Mouse (Mus musculus) heart, adult 9 months (tissue): ENCODE measurements at regions not wholly inside any gene's neighbourhood (a gene's known extent, or its start where the extent isn't known, plus 50 kb on each side); places are given as distances from the start of the nearest gene placed in this dataset.

Experiments used
- DNase-seq, 2 experiments: peaks; one replicate each; pipeline ENCODE4 v3.0.0; 2022; ENCODE audit warnings: low spot score in 2 of 2

DNA sequence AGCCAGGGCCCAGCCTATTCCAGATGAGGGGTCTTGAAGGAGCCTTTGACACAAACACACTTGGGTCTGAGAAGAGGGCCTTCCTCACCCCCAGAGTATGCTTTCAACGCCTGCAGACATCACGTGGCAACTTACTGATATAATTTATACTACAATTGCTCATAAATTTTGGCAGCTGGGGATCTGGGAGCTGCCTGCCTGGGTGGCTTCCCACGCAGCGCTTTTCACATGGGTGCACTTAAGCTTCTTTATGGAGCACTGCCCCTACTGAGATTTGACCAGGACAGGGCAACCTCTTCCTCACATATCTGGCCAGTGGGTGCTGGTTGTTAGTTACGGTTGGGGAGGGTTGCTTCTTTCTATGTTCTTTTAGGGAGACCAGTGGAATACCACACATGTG lies 61.6 kb downstream of the Spesp1 start:
- no peak for DNase-seq

DNA sequence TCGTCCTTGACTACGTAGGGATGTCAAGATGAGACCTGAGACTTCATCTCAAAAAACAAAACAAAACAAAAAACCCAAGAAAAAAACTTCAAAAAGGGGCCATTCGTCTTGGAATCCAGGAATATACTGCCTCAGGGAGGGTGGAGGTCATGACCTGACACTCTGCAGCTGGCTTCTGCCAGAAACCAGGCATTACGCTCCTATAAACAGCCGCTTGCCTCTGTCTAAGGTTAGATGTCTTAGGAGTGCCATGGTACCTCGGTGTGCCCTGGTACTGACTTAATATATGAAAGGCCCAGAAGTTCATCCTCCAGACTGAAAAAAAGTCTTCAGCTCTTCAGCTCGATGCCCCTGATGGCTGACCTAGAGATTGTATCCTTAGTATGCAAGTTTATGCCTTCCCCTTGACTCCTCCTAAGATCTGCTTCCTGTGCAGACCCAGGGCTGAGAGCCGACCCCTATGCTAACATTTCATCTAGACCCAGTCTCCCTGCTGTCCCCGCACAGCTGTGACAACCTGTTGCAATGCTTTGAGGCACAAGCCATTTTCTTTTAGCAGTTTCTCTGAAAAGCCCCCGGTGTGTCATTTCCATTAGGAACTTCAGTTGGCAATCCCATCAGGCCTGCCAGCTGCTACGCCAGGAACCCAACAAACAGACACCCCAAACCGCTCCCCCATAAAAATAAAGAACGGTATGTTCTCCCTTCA lies 66.7 kb downstream of the Spesp1 start:
- DNase-seq: no peak

DNA sequence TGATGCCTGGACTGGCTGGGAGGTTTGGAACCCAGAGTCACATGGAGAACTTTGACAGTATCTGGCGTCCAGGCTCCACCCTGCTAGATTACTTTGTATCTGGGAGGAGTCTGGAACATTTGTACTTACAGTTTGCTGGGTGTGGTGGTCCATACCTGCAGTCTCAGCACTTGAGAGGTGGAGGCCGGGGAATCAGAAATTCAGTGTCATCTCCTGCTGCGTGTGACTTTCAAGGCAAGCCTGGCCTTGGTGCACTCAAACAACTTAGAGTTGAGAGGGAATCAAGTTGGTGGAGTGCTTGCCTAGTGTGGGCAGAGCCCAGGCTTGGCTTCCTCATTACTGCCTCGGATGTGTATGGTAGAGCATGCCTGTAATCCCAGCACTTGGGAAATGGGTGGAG lies 67.5 kb downstream of the Spesp1 start:
- no peak for DNase-seq

DNA sequence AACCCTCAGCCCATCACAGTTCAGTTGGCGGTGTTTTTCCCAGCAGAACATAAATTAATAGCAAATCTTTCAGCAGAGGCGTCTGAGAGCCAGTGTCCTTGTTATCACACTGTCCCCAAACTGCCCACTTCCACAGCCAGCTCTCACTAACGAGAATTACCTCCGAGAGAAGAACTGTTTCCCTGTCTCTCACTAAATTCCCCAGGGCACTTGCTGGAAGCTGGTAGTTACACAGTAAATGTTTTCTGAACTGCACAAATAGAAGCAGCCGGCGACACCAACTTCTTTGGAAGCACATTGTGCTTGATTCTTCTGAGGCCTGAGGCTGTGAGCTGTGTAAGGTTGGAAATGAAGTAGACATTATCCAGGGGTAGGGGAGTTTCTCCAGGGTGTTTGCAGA lies 69.4 kb downstream of the Spesp1 start:
- DNase-seq: no peak

DNA sequence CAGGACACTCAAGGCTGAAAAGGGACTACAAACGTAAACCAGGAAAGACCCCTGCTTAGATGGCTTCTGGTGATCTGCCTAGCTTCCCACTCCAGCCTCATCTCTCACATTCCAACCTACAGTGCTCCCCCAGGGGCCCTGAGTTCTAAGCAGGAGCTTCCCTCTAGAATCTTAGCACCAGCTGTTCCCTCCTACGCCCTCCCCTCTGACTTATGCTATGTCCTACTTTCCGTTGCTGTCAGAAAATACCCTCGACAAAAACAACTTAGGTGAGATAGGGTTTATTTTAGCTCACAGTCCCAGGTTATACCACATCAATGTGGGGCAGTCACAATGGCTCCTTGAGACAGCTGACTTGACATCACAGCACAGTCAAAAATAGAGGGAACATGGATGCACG lies 71.2 kb downstream of the Spesp1 start:
- DNase-seq: no peak

DNA sequence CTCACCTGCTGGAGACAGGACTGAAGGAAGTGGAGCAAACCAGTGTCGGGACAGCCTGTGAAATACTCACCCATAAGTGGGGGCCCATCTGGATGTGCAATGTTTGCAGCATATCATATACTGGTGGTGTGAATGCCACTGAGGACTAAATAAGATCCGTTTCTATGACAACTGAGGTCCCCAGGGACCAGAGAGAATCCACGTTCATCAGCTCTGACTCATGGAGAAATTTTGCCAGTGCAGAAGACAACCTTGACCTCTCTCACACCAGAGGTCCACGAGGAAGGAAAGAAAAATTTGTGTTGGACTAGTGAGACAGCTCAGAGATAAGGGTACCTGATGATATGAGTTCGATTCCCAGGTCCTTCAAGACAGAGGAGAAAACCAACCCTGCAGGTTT lies 73.6 kb downstream of the Spesp1 start:
- peak in 1 of 2 experiments; percentile 7 for DNase-seq

DNA sequence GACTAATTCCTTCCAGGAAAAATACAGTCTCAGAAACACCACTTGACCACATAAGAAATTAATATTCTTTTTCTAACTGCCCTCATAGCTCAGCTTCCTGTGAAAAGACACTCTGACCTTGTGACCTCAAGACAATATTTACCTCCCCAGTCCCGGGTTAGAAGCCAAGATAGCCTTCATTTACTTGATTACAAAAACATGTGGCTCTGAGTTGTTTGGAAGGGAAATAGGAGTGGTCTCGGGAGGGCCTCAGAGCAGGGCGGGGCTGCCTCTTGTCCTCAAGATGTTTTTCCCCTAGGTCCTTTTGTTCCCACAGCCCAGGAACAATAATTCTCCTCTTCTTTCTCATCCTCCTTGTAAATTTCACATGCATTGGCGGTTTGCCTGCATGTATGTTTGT lies 76.7 kb downstream of the Spesp1 start:
- peak; percentile 63 to 84 for DNase-seq

DNA sequence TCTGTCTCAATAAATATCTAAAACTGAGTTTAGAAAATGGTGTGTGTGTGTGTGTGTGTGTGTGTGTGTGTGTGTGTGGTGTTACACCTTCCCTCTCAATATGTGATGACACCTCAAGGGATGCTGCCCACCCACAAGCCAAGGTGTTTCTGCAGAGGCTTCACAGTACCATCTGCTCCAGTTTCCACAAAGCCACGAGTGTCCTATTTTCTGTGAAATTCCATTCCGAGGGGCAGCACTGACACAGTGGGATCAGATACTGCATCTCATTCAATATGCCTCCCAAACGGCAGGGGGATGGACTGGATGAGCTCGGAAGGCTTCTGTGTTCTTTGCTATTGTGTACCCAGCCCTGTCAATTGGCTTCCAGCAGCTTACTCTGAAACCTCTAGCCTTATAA lies 78.5 kb downstream of the Spesp1 start:
- DNase-seq: no peak

DNA sequence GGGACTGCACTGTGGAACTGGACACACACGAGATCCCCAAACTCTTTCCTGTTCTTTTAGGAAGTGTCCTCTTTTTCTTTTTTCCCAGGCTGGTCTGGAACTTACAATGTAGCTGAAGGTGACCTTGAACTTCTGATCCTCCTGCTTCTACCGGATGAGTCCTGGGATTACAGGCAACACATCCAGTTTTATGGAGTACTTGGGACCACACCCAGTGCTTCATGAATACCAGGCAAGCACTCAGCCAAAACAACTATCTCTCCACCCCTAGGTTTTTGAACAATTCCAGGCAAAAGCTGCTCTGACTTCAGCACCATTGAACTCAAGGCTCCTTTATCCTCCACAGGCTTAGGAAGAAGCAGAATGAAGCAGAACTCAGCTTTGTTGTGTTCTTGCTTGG lies 79.7 kb downstream of the Spesp1 start:
- DNase-seq: no peak

DNA sequence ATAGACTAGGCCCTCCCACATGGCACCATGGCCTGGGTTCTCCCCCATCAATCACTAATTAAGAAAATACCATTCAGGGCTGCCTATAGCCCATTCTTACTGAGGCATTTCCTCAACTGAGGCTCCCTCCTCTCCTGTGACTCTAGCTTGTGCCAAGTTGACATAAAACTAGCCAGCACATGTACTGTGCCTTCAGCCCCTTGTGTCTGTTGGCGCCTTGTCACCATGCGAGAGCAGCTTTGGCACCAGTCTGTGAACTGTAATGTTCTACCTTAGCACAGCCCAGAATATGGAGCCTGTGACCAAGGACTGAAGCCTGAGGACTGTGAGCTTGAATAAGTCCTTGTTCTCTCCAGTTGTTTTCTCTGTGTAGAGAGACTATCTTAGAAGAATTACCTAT lies 75.0 kb upstream of the Glce start:
- DNase-seq: no peak

DNA sequence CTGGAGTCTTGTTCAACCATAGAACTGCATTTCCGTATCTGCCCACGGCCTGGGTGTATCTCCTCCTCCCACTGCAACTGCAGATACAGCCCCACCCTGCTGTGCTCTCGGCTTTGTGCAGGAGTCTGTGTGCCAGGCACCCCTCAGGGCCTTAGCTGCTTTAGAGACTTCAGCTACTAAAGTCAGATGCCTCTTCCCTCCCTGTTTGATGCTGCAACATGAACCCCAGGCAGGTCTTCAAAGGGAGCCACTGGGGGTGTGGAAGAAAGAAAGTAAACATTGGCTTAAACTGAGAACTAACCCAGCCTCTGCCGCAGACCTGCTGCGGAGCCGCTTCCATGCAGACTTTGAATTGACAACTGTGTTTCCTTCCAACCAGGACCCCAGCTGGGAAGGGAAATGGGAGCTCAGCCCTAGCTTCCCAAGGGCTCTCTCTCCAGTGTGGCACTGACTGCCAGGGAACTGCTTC lies 70.0 kb upstream of the Glce start:
- no peak for DNase-seq

DNA sequence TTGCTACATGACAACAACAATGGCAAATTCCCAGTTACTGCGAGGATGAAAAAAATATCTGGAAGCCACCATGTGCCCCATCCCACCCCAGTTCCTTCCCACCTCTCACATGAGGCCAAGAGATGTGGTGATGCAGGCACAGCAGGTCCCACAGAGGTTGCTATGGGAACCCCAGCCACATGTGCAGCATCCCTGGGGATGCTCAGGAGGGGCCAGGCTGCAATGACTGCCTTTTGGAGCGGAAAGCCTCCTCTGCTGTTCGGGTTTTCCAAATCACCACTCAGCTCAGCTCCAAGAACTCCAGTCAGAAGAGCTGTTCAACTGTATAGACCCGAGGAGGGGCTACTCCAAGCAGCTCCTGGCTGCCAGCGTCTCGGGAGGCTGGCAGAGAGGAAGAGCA lies 68.0 kb upstream of the Glce start:
- no peak for DNase-seq

DNA sequence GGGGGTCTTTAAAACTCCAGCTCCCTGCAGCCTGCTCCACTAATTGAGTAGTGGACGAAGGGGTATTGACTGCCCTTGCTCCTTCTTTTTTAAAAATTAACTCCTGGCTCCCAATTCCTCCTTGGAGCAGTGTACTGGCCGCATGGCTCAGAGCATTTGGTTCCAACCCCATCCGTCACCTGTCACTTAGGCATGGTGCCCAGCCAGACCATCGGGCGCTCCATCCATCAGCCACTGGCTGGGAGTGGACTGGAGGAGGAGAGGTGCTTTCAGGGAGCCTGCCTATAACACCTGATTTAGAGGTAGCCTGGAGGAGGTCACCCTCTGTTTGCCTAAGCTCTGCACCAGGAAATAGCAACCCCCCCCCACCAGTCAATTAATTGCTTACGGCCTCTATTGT lies 66.4 kb upstream of the Glce start:
- no peak for DNase-seq

DNA sequence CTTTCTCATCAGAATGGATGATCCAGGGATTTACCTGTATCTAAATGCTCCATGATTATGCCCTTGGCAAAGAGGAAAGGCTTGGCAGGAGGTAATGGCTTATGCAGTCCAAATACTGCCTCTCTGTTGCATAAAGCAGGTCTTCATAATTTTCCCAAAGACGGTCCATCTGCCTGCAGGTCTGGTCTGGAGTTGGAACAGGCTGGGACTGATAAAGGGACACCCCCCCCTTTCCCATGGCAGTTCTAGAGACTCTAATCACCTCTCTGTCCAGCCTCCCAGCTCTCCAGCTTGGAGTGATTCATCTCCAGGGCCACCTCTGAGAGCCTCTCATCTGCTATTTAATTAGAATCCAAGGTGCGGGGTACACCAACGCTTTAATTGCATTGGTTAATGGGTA lies 65.9 kb upstream of the Glce start:
- no peak for DNase-seq

DNA sequence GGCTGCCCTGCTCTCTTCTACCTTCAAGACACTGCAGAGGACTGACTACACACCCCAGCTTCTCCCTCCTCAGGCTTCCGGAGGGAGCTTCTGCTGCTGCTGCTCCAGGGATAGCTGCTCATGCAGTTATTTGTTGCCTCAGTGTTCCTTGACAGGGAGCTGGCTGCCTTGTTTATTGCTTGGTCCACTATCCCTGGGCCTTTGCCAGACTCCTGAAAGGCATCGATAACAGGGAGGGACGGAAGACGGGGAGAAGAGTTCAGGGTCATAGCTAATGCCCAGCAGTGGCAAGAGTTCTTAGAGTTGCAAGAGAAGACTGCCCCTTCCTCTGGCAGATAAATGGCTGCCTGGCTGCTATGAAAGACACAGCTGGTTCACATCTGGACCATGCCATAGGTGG lies 64.4 kb upstream of the Glce start:
- no peak for DNase-seq

DNA sequence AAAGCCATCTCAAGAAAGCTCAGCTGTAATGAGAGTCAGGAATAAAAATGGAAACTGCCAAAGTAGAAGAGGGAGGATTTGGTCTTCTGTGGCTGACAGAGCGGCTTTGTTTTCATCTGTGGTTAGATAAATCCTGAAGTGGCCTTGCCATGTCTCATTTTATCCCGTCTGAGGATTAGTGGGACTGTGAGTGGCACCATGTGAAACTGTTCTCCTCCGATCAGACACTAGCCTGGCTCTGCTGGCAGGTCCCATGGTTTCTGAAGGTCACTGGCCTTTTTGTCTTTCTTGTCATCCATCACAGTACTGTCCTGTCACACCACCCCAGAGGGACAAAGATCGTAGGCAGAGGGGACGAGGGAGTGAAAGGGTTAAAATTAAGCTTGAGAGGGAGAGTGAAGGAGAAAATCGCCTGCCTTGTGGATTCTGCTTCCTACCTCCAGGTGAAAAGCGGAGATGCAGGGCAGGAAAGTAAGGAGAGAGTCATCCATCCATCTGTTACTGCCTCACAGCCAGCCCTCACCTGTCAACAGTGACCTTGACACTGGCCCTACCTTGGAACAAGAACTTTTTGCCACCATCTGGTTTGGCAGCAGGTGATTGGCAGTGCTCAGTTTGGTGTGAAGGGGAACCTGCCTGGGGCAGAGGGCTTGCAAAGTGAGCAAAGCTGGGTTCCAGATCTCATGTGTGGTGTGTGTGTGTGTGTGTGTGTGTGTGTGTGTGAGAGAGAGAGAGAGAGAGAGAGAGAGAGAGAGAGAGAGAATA lies 63.2 kb upstream of the Glce start:
- no peak for DNase-seq

DNA sequence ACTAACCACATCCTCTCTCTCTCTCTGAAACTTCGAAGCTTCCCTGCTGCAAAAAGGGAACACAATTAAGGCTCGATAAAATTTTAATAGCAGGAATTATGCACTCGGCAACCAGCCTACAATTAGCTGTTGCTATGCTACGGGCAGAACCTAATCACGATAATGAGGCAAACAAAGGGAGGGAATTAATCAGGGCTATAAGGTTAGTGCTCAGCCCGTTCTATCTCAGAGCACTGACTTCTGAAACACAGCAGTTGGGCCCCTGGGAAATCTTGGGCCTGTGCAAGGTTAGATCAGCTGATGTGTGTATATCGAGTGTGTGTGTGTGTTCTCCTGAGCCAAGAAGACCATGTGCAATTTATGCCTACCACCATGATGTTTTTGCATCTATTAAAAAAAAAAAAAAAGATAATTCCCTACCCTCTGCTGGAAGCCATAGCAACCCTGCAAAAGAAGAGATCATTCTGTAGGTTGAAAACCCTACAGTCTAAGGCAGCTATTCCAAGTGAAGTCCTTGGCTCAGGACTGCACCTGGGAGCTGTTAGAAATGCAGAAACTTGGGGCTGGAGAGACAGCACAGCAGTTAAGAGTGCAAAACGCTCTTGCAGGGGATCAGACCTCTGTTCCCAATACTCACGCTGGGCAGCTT lies 58.9 kb upstream of the Glce start:
- DNase-seq: no peak

DNA sequence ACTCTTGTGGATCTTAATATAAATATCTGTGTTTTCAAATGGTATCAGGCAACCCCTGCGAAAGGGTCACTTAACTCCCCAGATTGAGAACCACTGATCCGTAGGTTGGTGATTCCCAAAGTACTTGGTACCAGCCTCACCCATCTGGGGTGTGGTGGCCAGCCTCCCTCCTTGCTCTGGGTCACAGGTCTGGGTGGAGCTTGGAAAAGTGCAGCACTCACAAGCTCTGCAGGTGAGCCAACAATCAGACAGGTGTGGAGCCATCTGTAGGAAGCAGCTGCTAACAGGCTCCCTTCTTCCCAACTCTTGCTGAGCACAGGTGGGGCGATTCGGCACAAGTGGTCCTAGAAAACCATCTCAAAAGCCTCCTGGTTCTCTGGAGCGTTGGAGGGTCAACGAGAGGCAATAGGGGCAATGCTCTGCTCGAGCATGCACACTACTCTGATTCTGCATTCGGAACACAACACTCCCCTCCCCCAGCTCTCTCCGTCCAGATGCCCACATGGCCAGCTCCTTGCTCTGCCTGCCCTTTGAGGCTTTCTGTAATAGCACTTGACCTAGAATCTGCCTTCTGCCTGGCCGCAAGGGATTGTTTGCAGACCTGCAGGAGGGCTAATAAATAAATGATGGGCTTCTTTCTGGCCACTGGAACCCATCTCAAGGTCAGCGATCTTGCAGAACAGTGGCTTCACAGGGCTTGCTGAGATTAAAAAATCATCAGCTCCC lies 58.2 kb upstream of the Glce start:
- DNase-seq: no peak

DNA sequence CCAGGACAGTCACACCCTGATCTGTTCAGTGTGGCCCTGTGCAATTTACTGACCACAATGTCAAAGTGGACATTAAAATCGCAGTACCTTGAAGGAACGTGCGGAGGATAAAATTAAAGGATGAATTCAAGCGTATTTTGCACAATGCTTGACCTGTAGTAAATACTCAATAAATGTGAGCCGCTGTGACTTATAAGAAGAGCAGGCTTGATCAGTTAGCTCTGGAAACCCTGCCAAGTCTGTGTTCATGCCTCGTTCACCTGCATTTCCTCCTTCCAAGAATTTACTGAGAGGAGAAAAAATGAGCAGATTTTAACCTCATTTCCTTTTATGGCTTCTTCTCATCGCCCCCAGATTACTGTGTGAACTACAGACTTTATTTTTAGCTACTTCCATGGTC lies 52.2 kb upstream of the Glce start:
- no peak for DNase-seq
